Comparison of ENCODE assay signal across 8 mouse cellular contexts in the genomic region with DNA sequence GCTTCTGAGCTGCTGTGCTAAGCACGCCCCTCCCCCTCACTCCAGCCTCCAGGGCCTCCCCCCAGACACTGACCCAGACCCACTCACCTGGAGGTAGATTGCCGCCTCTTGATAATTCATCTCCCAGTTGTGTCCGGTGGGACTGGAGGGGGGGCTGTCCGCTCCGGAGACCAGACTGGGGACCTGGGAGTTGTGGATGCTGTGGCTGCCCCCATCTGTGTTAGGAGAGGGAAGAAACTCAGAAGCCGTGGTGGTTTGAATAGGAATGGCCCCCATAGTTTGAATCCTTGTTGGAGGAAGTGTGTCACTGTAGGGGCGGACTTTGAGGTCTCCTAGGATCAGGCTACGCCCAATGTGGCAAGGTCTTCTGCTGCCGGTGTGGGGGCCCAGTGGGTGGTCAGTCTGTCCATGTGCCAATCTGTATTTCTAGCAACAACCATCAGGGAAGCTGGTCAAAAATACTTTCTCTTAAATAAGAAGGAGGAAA. TPM values are rescaled to one million over a fixed set of nuclear protein-coding genes. Genes with fewer than 3 reads are reported as not detected.
DNase-seq lines count a peak whose midpoint lies in the region; ATAC-seq and TF ChIP-seq lines count a peak whose summit lies in the region.

No protein-coding gene starts in this region.

- H3K27me3 ChIP-seq in forebrain, embryonic 10.5 days (ENCODE audit: poor library complexity, severe bottlenecking) = no peaks in the 10 kb centered on the region
- no peaks in the 10 kb centered on the region for H3K27me3 ChIP-seq in forebrain, postnatal 0 days (ENCODE audit: insufficient read depth, low read length)
- no peaks in the 10 kb centered on the region for H3K27me3 ChIP-seq in liver, embryonic 14.5 days (ENCODE audit: control insufficient read depth, insufficient read depth, low read length)
- H3K27me3 ChIP-seq in stomach, postnatal 0 days (ENCODE audit: control insufficient read depth, insufficient read depth, low read length) = no peaks in the 10 kb centered on the region

- H3K36me3 ChIP-seq in forebrain, embryonic 10.5 days (replicated peaks) = peaks cover 17% of the 10 kb centered on the region
- H3K36me3 ChIP-seq in forebrain, postnatal 0 days (ENCODE audit: insufficient read depth) = peaks cover 14% of the 10 kb centered on the region; the same call in 1 of the 2 replicates
- H3K36me3 ChIP-seq in liver, embryonic 14.5 days (replicated peaks; ENCODE audit: control insufficient read depth, insufficient read depth, low read depth) = peaks cover 16% of the 10 kb centered on the region
- peaks cover 10% of the 10 kb centered on the region; the same call in 1 of the 2 replicates for H3K36me3 ChIP-seq in stomach, postnatal 0 days (ENCODE audit: control insufficient read depth, insufficient read depth, low read length)

- ATAC-seq in forebrain, postnatal 0 days = no peak
- no peak for ATAC-seq in liver, embryonic 14.5 days (ENCODE audit: insufficient read depth)
- ATAC-seq in stomach, postnatal 0 days (ENCODE audit: low FRiP score, low TSS enrichment) = no peak

- no peak for TF ChIP-seq CTCF in forebrain, postnatal 0 days (IDR thresholded peaks at IDR 0.05; ENCODE audit: low read depth)
- no peak for TF ChIP-seq CTCF in liver, embryonic 14.5 days (IDR thresholded peaks at IDR 0.05; ENCODE audit: low read depth)
- no peak for TF ChIP-seq CTCF in stomach, postnatal 0 days (IDR thresholded peaks at IDR 0.05; ENCODE audit: low read depth)

- no peak for TF ChIP-seq EP300 in liver, embryonic 14.5 days (IDR thresholded peaks at IDR 0.05; ENCODE audit: low read depth)
- no peak for TF ChIP-seq EP300 in stomach, postnatal 0 days (optimal IDR thresholded peaks at IDR 0.05)

- no peak for DNase-seq in forebrain, embryonic 10.5 days (ENCODE audit: extremely low spot score, low spot score)
- no peak for DNase-seq in forebrain, postnatal 0 days
- DNase-seq in right cerebral cortex, postnatal 25 days = peak; percentile 34
- no peak for DNase-seq in right cerebral cortex, adult 2 months (ENCODE audit: low spot score in 2 of 2)
- no peak for DNase-seq in liver, embryonic 14.5 days (ENCODE audit: low read depth in 3 of 3, low spot score in 3 of 3)
- DNase-seq in stomach, postnatal 0 days (ENCODE audit: low spot score) = no peak
- DNase-seq in thymus, postnatal 10 days (ENCODE audit: low spot score in 2 of 2) = no peak
- no peak for DNase-seq in adrenal gland, postnatal 14 days

- H3K27ac ChIP-seq in forebrain, embryonic 10.5 days = peak overlapping the region; percentile 71
- no peak overlapping the region for H3K27ac ChIP-seq in forebrain, postnatal 0 days (ENCODE audit: low read depth, low read length)
- no peak overlapping the region for H3K27ac ChIP-seq in liver, embryonic 14.5 days
- peak overlapping the region; percentile 45; the same call in 1 of the 2 replicates for H3K27ac ChIP-seq in stomach, postnatal 0 days (replicated peaks)

- 77% methylated on average over 9 of the region's 9 CpGs for WGBS in forebrain, embryonic 10.5 days
- WGBS in forebrain, postnatal 0 days = 75% methylated on average over 9 of the region's 9 CpGs
- 41% methylated on average over 9 of the region's 9 CpGs for WGBS in liver, embryonic 14.5 days (ENCODE audit: insufficient replicate concordance)
- 55% methylated on average over 9 of the region's 9 CpGs for WGBS in stomach, postnatal 0 days

- H3K9ac ChIP-seq in forebrain, postnatal 0 days = no peak overlapping the region
- H3K9ac ChIP-seq in liver, embryonic 14.5 days (replicated peaks) = peak overlapping the region; percentile 27; the same call in 1 of the 2 replicates
- H3K9ac ChIP-seq in stomach, postnatal 0 days (ENCODE audit: low read length) = no peak overlapping the region

- peaks cover 65% of the 10 kb centered on the region for H3K4me1 ChIP-seq in forebrain, embryonic 10.5 days
- no peaks in the 10 kb centered on the region for H3K4me1 ChIP-seq in forebrain, postnatal 0 days (ENCODE audit: insufficient read depth)
- peaks cover 7 to 17% of the 10 kb centered on the region in 2 experiments for H3K4me1 ChIP-seq in liver, embryonic 14.5 days (replicated peaks; ENCODE audit: control insufficient read depth in 2 of 2, insufficient read depth in 2 of 2, low read length in 1 of 2)
- no peaks in the 10 kb centered on the region for H3K4me1 ChIP-seq in stomach, postnatal 0 days (replicated peaks; ENCODE audit: control insufficient read depth, insufficient read depth)

- H3K4me2 ChIP-seq in forebrain, postnatal 0 days (ENCODE audit: low read depth) = no peak overlapping the region
- peak overlapping the region; percentile 43 for H3K4me2 ChIP-seq in liver, embryonic 14.5 days (ENCODE audit: low read depth)
- peak overlapping the region; percentile 41 for H3K4me2 ChIP-seq in stomach, postnatal 0 days (replicated peaks; ENCODE audit: low read depth)

- no peak overlapping the region for H3K4me3 ChIP-seq in forebrain, embryonic 10.5 days
- no peak overlapping the region for H3K4me3 ChIP-seq in forebrain, postnatal 0 days (ENCODE audit: low read depth, low read length)
- peak overlapping the region; percentile 29 to 40 for H3K4me3 ChIP-seq in liver, embryonic 14.5 days (ENCODE audit: insufficient read depth in 1 of 2, low read depth in 2 of 2, low read length in 2 of 2)
- no peak overlapping the region for H3K4me3 ChIP-seq in stomach, postnatal 0 days (ENCODE audit: low read depth, low read length)

- H3K9me3 ChIP-seq in forebrain, embryonic 10.5 days = no peaks in the 10 kb centered on the region
- H3K9me3 ChIP-seq in forebrain, postnatal 0 days (ENCODE audit: low read length) = no peaks in the 10 kb centered on the region
- no peaks in the 10 kb centered on the region for H3K9me3 ChIP-seq in liver, embryonic 14.5 days (ENCODE audit: control insufficient read depth, low read length)
- H3K9me3 ChIP-seq in stomach, postnatal 0 days (ENCODE audit: control insufficient read depth, low read length) = no peaks in the 10 kb centered on the region

RNA-seq across cellular contexts. Expression of a gene that starts 28.3 kb away (rescaled TPM):
- polyA plus RNA-seq in forebrain, embryonic 10.5 days (2016; fragmentation: Nextera tagmentation; extraction: Ambion mirVana) = 10.7 and 11.7 TPM in 2 replicates
- 10.0 and 14.3 TPM in 2 replicates for total RNA-seq in forebrain, postnatal 0 days (2014; rRNA removed)
- polyA plus RNA-seq in forebrain, postnatal 0 days (2015; fragmentation: Nextera tagmentation; extraction: Ambion mirVana) = 7.9 and 11.1 TPM in 2 replicates
- polyA plus RNA-seq in liver, embryonic 14.5 days (2012; rRNA removed) = 19.3 and 19.8 TPM in 2 replicates
- 17.8 and 18.2 TPM in 2 replicates for polyA plus RNA-seq in liver, embryonic 14.5 days (2014; fragmentation: Nextera tagmentation; extraction: Ambion mirVana)
- polyA plus RNA-seq in stomach, postnatal 0 days (2015; fragmentation: Nextera tagmentation; extraction: Ambion mirVana) = 12.7 and 13.9 TPM in 2 replicates
- 56.5 and 57.5 TPM in 2 replicates for total RNA-seq in adrenal gland, postnatal 14 days (2021)

RNA-seq across cellular contexts. Expression of a gene that starts 28.6 kb away (rescaled TPM):
- polyA plus RNA-seq in forebrain, embryonic 10.5 days (2016; fragmentation: Nextera tagmentation; extraction: Ambion mirVana) = 0.37 and 0.84 TPM in 2 replicates
- 1.4 and 2.0 TPM in 2 replicates for total RNA-seq in forebrain, postnatal 0 days (2014; rRNA removed)
- 1.4 and 1.8 TPM in 2 replicates for polyA plus RNA-seq in forebrain, postnatal 0 days (2015; fragmentation: Nextera tagmentation; extraction: Ambion mirVana)
- 0.91 and 2.0 TPM in 2 replicates for polyA plus RNA-seq in liver, embryonic 14.5 days (2012; rRNA removed)
- 1.0 and 1.4 TPM in 2 replicates for polyA plus RNA-seq in liver, embryonic 14.5 days (2014; fragmentation: Nextera tagmentation; extraction: Ambion mirVana)
- polyA plus RNA-seq in stomach, postnatal 0 days (2015; fragmentation: Nextera tagmentation; extraction: Ambion mirVana) = 0.25 and 0.36 TPM in 2 replicates
- 0.30 and 0.48 TPM in 2 replicates for total RNA-seq in adrenal gland, postnatal 14 days (2021)

RNA-seq across cellular contexts. Expression of a gene that starts 49.2 kb away (rescaled TPM):
- polyA plus RNA-seq in forebrain, embryonic 10.5 days (2016; fragmentation: Nextera tagmentation; extraction: Ambion mirVana) = 3.7 and 4.4 TPM in 2 replicates
- total RNA-seq in forebrain, postnatal 0 days (2014; rRNA removed) = 2.5 and 4.9 TPM in 2 replicates
- polyA plus RNA-seq in forebrain, postnatal 0 days (2015; fragmentation: Nextera tagmentation; extraction: Ambion mirVana) = 1.6 and 2.0 TPM in 2 replicates
- polyA plus RNA-seq in liver, embryonic 14.5 days (2012; rRNA removed) = 5.2 TPM in 2 replicates
- 1.4 and 2.6 TPM in 2 replicates for polyA plus RNA-seq in liver, embryonic 14.5 days (2014; fragmentation: Nextera tagmentation; extraction: Ambion mirVana)
- polyA plus RNA-seq in stomach, postnatal 0 days (2015; fragmentation: Nextera tagmentation; extraction: Ambion mirVana) = 4.9 and 5.2 TPM in 2 replicates
- 33.5 and 35.6 TPM in 2 replicates for total RNA-seq in adrenal gland, postnatal 14 days (2021)

RNA-seq across cellular contexts. Expression of a gene that starts 52.2 kb away (rescaled TPM):
- 16.5 and 17.8 TPM in 2 replicates for polyA plus RNA-seq in forebrain, embryonic 10.5 days (2016; fragmentation: Nextera tagmentation; extraction: Ambion mirVana)
- total RNA-seq in forebrain, postnatal 0 days (2014; rRNA removed) = 24.1 and 36.5 TPM in 2 replicates
- polyA plus RNA-seq in forebrain, postnatal 0 days (2015; fragmentation: Nextera tagmentation; extraction: Ambion mirVana) = 28.6 and 31.8 TPM in 2 replicates
- polyA plus RNA-seq in liver, embryonic 14.5 days (2012; rRNA removed) = 5.2 and 5.9 TPM in 2 replicates
- 2.1 and 2.8 TPM in 2 replicates for polyA plus RNA-seq in liver, embryonic 14.5 days (2014; fragmentation: Nextera tagmentation; extraction: Ambion mirVana)
- polyA plus RNA-seq in stomach, postnatal 0 days (2015; fragmentation: Nextera tagmentation; extraction: Ambion mirVana) = 12.1 TPM in 2 replicates
- 15.6 and 16.0 TPM in 2 replicates for total RNA-seq in adrenal gland, postnatal 14 days (2021)

RNA-seq across cellular contexts. Expression of a gene that starts 52.4 kb away (rescaled TPM):
- polyA plus RNA-seq in forebrain, embryonic 10.5 days (2016; fragmentation: Nextera tagmentation; extraction: Ambion mirVana) = 63.3 and 64.1 TPM in 2 replicates
- total RNA-seq in forebrain, postnatal 0 days (2014; rRNA removed) = 43.9 and 46.0 TPM in 2 replicates
- 35.5 and 40.0 TPM in 2 replicates for polyA plus RNA-seq in forebrain, postnatal 0 days (2015; fragmentation: Nextera tagmentation; extraction: Ambion mirVana)
- polyA plus RNA-seq in liver, embryonic 14.5 days (2012; rRNA removed) = 9.9 and 12.4 TPM in 2 replicates
- 9.9 and 10.1 TPM in 2 replicates for polyA plus RNA-seq in liver, embryonic 14.5 days (2014; fragmentation: Nextera tagmentation; extraction: Ambion mirVana)
- polyA plus RNA-seq in stomach, postnatal 0 days (2015; fragmentation: Nextera tagmentation; extraction: Ambion mirVana) = 22.5 and 23.0 TPM in 2 replicates
- total RNA-seq in adrenal gland, postnatal 14 days (2021) = 38.6 and 45.9 TPM in 2 replicates

Comparison
In these comparisons a context has a peak if more than half of its experiments do, and no peak if none do; other contexts are left out.
1. H3K27ac ChIP-seq: peak in forebrain, embryonic 10.5 days (single experiment) and stomach, postnatal 0 days (single experiment); none in forebrain, postnatal 0 days (single experiment) and liver, embryonic 14.5 days (single experiment).
2. H3K4me3 ChIP-seq: peak in liver, embryonic 14.5 days (2 of 2); none in forebrain, embryonic 10.5 days (single experiment), forebrain, postnatal 0 days (single experiment) and stomach, postnatal 0 days (single experiment).